Mouse (Mus musculus) heart, adult 9 months (tissue): ENCODE measurements around the gene 1810062G17Rik.
A peak's percentile ranks its signal among the peaks of the same experiment; 100 is the strongest.

Experiments
- DNase-seq, 2 experiments: peaks; one replicate each; pipeline ENCODE4 v3.0.0; 2022; ENCODE audit warnings: low spot score in 2 of 2

1810062G17Rik gene

DNA sequence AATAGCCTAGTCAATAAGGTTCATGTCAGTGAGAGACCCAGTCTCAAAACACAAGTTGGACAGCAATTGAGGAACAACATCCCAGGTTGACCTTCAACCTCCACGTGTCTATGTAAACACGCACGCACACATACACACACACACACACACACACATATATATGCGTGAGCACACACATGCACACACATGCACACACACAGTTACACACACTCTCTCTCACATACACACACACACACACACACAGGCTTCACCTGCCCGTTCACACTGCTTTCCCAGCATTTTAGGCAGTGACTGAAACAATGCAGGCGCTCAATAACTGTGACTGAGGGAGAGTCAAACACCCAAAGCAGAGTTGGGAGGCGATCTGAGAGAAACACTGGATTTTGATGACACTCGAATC is 29.6 kb downstream of the 1810062G17Rik start:
- DNase-seq: no peak

DNA sequence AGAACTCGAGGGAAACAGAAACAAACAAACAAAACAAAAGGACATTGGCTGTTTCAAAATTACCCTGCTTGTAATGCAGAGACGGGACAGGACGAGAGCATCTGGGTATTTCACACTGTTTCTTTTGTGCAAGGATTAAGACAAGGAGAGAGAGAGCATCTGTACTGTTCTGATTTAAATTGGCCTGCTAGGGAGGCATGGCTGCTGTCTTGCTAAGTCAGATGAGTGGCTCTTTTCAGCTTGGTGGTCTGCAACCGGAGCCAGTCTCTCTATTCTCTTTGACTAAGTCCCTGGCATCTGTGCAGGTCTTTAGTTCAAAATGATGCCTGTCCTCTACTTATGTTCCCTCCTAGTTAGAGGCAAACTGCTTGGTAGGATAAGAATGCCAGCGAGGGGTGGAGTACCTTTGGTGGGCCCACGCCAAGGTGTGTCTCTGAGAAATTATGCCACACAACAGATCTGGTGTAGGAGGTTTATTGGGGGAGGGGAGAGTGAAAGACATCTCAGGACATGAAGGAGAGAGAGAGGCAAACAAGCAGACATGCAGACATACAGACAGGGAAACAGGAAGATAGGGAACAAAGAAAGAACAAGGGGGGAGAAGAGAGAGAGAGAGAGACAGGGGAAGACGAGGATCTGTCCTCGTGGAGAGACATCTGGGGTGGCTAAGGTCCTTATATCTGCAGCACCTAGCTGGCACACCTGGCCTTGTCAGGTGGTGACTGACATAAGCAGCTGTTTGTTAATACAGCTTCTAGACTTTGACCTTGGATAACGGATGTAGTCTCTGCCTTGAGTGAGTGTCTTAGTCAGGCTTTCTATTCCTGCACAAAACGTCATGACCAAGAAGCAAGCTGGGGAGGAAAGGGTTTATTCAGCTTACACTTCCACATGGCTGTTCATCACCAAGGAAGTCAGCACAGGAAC is 30.3 kb downstream of the 1810062G17Rik start:
- no peak for DNase-seq

DNA sequence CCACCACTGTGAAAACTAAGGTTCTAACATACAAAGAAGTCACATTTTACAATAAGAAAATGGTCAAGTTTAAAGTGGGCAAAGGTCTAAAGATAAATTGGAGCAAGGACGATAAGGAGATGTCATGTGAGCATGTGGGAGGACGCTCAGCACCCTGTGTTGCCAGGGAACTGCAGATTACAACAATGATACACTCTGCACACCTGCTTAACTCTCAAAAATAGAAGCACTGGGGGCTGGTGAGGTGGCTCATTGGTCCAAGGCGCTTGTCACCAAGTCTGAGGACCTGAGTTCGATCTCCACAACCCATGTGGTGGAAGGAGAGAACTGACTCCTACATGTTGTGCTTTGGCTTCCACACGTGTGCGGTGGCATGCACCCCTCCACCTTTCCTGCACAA is 35.8 kb downstream of the 1810062G17Rik start:
- no peak for DNase-seq

DNA sequence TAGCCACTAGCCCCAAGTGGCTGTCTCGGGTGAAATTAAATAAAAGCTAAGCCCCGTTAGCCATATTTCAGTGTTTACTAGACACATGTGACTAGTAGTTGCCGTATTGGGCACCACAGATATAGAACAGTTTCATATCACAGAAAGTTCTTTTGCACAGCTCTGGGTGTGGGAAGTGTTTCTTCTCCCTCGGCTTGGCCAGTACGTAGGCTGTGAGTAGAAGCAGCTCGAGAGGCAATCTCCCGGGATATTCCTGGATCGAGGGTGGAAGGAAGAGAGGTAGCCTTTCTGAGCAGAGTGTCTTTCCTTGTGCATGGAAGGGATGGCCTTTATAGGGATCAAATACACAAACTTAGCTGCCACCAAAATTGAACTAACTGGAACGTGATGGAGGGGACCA is 40.5 kb downstream of the 1810062G17Rik start:
- DNase-seq: no peak

DNA sequence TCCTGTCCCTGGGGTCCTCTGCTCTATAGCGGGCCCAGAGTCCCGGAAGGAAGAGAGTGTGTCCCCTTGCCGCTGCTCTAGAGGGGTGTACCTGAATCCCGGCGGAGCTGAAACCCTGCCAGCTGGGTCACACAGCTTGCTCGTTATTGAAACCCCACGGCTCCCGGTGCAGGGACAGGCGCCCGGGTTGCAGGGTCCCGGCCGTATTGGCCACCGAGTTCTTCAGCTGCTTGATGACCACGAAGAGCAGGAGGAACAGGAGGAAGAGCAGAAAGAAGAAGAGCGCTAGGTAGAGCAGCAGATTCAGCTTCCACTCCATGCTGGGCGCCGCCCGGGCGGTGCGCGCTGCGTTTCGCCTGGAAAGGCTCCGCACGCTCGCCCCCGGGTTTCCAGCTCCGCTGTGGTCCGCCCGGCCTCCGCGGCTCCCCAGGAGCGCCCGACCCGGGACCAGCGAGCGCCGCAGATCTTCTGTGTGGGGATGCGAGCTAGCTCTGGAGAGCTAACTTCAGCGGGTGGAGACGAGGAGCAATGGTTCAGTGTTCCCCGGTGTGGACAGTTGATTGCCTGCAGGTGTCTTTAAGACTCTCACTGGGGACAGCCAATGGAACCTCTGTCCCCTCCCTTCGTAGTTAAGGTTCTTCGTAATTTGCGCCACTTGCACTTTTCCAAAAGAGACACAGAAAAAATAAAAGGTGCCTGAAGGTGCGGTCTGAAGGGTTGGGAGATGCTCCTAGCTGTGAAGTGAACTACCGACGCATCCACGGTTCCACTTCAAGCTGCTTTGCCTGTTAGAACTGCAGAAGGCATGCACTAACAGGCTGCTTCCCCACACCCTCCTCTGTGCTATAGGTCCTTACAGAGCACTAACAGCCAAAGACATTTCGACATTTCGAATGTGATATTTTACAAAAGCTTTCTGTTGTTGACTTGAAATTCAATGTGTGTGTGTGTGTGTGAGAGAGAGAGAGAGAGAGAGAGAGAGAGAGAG is 45.6 kb downstream of the 1810062G17Rik start, which contains the start of gene Gm11549:
TSS of gene Gm11549 (minus strand) at position 741 of the 988 bp plus-strand sequence.
- no peak for DNase-seq

DNA sequence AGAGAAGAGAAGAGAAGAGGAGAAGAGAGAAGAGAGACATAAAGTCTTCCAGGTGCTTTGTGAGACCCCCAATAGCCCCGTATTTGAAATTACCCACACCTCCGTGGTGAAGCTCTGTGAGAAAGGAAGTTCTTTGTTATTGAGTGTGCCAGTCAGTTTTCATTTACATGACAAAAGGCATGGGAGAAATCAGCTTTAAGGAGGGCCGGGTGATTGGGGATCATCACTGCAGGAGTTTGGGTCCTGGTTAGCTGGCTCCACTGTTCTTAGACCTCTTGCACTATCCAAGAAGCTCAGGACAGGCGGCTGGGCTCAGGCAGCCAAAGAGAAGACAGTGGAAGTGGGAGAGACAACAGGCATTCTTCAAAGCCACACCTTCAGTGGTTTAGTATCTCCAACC is 46.4 kb downstream of the 1810062G17Rik start:
- DNase-seq: no peak

DNA sequence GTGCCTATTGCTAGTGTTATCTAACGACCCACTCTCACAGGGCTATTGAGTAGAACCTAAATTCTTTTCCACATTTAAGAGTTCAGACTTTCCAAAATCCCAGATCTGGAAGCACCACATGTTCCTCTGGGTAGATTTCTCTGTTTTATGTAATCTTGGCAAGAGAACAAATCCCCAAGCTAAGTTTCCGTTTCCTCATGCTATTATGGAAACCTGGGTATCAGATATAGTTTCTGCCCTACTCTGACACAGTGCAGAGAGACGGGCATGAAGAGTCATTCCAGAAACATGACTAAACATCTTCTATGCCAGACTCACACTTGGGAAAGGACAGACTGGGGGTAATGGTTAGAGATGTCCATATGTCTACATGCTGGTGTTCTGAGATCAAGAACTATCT is 48.7 kb downstream of the 1810062G17Rik start:
- no peak for DNase-seq

DNA sequence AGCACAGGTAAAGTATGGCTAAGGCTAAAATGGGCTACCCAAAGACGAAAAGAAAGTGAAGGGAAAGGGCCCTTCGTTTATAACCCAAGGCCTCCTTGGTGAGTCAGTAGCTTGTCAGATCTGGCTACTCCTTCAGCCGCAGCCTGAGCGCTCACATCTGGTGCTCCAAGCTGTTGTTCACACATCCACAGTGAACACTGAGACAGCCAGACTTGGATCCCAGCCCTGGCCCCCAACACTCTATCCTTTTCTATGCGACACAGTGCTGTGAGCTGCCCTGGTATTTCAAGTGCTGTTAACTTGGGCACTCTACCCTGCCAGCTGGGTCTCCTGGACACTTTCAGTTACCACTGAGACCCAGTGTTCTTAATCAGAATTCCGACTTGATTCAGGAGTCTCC is 54.6 kb downstream of the 1810062G17Rik start:
- peak; percentile 62 to 63 for DNase-seq

DNA sequence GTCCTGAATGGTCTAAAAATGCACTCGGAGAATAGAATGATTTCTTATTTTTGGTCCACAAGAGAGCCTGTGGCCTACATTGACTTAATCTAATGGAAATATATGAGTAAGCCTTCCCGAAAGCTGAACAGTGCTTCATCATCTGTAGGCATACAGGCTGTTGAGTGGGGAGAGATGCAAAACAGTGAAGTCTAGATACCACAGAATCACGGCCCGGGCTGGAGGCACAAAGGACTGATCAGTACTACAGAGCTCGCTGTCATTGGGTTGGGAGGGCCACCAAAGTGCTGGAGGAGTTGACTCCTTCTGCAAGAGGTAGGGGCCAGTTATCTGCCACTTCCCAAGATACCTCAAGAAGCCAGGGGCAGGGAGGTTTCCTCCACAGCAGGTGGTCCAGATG is 55.0 kb downstream of the 1810062G17Rik start:
- DNase-seq: no peak

DNA sequence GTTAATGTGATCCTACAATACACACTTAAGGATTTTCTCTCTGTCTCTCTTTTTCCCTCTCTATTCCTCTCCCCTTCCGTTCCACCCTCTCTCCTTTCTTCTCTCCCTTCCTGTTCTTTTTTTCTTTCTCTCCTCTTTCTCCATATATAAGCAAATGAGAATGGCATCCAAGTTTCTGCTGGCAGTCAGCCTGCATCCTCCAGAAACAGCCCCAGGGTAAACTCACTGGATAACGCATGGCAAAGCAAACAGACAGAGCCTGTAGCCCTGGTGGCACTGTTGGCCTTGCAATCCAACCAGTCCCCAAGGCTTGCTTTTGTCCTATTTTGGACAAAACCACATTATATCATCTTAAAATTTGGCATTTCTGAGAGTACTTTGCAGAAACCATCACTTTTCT is 55.5 kb downstream of the 1810062G17Rik start:
- DNase-seq: no peak
